Mouse (Mus musculus): ENCODE data around the gene Fmn2. TPM values are rescaled to one million over a fixed set of nuclear protein-coding genes. Genes with fewer than 3 reads are reported as not detected.

The Fmn2 gene
- total RNA-seq, 2 experiments from 2014 or later: 0.11 to 0.43 TPM

DNA sequence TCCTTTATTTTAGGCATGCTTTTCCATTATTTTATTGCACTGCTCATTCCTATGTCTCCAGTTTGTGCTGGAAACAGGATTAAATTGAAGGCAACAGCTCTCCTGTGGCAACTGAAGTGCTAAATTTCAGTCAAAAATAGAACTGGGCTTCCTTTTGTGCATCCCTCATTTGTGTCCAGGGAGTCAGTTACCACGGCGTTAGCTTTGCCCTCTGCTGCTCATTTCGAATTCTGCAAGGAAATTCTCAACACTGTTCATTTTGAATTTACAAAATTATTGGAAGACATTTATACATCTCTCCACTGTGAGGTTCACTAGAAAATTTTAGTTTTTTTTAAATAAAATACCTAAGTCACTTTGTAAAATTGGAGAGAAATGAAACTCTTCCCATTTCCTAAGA is 53.8 kb downstream of the Fmn2 start:
- no peak for DNase-seq
- intact Hi-C loops (cut with DNase I): no loop called here

DNA sequence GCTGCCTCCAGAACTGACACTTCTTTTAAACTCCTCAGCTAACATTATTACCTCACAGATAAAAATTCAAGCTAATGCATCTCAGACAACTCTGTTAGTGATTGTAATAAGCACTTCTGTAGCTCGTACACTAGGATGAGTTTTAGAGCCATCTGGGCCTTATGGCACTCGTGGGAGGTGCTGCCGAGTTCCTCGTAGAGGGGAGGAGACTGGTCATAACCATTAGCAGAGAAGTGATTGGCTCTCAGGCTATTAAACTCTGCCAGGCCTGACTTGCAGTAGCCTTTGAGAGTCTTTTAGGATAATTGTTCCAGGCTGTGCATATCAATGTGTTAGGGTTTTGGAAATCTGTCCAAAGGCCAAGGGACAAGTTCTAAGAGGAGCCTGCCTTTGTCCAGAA is 55.6 kb downstream of the Fmn2 start:
- intact Hi-C loops (cut with DNase I): no loop called here

DNA sequence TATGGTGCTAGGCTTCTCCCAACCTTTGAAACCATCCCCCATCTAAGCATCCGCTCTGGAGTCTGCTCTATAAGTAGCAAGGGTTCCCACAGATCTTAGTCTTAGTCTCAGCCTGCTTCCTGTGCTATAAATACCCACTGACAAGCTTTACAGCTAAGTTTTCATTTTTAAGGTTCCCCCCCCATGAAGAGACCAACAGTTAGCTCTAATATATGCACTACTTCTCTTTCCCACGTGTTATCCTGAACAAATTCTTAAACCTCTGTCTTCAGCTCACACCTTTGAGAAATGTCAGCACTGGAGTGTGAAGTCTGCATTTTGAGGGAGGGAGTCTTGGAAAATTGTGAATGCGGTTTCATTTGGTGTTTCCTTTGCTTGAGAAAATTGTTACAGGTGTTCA is 56.2 kb downstream of the Fmn2 start:
- intact Hi-C loops (cut with DNase I): no loop called here
- DNase-seq: no peak

More for the DNA sequence above, 55.6 kb downstream of the Fmn2 start:
- no peak for DNase-seq

DNA sequence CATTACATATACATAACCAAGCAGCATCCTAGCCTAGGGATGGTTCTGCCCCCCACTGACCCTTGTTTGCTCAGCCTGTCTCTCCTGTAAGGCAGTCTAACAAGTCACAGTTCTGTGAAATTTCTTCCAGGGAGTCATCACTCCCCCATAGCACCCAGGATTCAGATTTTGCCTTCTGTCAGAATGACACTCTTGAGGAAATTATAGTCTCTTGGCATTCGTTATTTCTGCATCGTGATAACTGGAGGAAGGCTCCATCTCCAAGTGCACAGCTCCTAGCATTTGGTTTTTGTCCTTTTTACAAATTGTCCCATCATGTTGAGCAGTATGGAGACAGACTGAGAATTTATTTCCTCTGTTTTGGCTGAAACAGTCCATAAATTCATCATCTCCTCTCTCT is 56.9 kb downstream of the Fmn2 start:
- intact Hi-C loops (cut with DNase I): no loop called here
- DNase-seq: no peak

DNA sequence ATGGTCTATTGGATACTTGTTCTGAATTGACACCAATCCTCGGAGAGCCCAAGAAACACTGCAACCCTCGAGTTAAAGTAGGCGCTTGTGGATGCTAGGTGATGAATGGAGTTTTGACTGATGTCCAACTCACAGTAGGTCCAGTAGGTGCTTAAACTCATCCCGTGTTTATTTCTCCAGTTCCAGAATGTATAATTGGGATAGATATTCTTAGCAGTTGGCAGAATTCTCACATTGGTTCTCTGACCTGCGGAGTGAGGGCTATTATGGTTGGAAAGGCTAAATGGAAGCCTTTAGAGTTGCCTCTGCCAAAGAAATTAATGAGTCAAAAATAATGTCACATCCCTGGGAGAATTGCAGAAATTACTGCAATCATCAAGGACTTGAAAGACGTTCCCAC is 62.9 kb downstream of the Fmn2 start:
- intact Hi-C loops (cut with DNase I): no loop called here
- DNase-seq: no peak

DNA sequence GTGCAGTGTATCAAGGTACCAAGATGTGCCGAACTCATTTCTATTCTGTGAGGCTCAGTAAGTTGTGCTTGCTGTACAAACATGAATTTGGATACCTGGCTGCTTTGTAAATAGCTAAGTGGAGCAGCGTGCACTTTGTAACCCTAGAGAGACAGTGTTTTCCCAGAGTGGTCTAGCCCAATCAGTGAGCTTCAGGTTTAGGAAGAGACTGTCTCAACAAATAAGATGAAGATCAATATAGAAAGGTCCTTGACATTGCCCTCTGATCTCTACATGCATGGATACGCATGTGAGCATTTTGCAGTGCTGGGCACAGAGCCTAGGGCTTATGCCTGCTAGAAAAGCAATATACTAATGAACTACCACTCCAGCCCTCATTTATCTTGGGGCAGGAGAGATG is 67.0 kb downstream of the Fmn2 start:
- no peak for DNase-seq
- intact Hi-C loops (cut with DNase I): no loop called here

DNA sequence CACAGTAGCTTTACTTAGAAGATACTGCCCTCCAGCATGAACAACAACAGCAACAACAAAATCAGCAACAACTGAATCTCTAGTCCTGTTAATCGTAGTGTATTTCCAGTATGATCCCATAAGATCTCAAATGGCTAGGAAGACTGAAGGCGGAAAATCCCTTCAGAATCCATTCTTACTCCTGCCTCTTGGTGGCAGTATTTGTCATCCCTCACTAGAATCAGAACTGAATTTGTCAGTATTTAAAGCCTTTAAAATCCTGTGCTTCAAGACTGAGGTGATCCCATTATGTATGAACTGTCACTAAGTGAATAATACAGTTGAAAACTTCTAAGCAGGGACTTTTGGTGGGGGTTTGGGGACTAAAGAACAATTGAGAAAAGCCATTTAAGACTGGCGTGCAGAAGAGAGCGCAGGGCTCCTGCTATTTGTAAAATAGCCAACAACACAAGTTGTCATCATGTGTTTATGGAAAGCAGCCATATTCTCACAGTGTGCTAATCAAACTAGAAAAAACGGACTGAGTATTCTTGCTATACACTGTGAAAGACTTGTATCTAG is 90.9 kb downstream of the Fmn2 start:
- intact Hi-C loops (cut with DNase I): loop anchor here (10.0 kb wide), 1 partner anchor 1332 kb away; the partner anchor contains the start of gene Gm38100
- DNase-seq: no peak

DNA sequence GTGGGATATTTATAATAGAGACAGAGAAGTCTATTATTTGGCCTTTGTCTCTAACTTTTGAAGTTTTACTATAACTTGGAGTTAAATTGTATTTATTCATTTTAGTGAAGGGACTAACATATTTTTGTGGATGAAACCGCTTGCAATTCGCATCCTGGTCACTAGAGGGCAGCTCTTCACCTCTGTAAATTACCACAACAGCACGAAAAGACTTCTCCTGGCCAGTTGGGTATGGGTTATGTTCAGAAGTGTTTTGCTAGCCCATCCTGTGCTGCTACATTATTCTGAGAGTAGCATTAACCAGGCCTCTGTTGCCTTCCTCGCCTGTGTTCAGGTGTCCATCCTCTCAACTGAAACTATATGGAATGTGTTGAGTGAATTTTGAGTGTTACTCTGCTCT is 93.4 kb downstream of the Fmn2 start:
- peak; percentile 26 to 66 for DNase-seq
- intact Hi-C loops (cut with DNase I): loop anchor here (2.0 to 10.0 kb wide), 2 partner anchors 404 to 1330 kb away; partner anchors contain the start of gene Gm38100

DNA sequence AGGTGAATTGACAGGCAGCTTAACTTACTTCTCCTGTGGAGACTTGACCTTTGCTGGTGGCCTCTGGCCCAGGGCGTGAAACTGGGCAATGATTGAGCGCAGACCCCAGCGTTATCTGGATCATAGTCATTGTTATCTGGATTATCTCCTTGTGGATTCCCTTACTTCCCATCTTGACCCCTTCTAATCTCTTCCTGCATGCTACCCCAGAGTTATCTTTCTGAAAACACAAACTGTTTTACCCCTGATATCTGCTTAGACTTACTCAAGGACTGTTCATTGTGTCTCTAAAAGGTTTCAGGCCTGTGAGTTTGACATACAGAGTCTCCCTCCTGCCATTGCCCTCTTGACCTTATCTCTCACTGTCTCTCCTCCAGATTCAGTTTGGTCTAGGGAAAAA is 95.9 kb downstream of the Fmn2 start:
- DNase-seq: no peak
- intact Hi-C loops (cut with DNase I): loop anchor here (10.0 kb wide), 1 partner anchor 1327 kb away; the partner anchor contains the start of gene Gm38100

DNA sequence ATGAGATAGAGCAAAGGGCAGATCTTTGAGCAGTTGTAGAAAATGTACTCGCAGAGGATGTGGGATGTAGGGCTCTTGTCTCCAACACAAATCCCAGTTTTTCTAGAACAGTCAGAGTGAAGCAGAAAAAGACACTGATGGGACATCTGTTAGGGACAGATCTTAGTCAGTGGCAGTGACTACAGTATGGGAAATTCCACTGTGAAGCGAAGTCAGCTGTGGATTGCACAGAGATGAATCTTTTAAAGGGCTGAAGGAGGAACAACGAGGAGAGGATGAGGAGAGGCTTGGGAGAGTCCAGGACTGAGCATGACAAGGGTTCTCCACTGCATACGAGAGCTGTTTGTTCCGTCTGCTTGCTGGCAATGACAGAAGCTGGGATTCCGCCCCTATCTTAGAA is 96.6 kb downstream of the Fmn2 start:
- no peak for DNase-seq
- intact Hi-C loops (cut with DNase I): loop anchor here (10.0 kb wide), 1 partner anchor 1327 kb away; the partner anchor contains the start of gene Gm38100

DNA sequence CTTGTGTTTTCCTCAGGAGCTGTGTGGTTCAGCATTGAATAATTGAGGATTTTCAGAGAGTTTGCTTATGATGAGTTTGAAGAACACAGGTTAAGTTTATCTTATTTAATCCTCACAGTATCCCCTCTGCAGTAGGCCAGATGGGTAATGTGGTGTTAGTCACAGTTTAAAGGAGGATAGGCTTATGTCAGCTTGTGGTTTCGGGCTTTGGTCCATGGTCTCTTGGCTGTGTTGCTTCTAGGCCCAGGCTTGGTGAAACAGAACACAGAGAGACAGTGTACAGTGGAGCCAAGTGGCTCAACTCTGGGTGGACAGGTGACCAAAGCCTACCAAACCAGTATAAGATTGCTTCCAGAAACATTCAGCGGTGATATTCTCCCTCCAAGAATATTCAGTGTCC is 98.4 kb downstream of the Fmn2 start:
- DNase-seq: no peak

DNA sequence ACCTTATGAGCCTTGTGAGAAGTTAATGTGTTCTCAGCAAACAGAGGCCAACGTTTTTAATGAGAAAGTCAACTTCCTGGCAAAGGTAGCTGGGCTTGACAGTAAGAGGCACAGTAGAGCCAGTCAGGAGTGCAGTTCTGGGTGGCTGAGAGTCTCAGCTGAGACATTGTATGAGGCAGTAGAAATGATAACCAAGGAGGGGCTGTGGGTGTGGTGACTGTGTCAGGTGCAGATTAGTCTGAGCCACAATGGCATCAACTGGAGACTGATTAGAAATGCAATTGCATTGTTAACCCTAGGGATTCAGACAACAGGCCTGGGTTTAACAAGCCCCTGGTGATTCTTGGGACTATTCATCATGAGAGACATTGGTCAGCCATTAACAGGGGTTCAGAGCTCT is 99.0 kb downstream of the Fmn2 start:
- no peak for DNase-seq
- intact Hi-C loops (cut with DNase I): no loop called here

More for the DNA sequence above, 98.4 kb downstream of the Fmn2 start:
- intact Hi-C loops (cut with DNase I): no loop called here

DNA sequence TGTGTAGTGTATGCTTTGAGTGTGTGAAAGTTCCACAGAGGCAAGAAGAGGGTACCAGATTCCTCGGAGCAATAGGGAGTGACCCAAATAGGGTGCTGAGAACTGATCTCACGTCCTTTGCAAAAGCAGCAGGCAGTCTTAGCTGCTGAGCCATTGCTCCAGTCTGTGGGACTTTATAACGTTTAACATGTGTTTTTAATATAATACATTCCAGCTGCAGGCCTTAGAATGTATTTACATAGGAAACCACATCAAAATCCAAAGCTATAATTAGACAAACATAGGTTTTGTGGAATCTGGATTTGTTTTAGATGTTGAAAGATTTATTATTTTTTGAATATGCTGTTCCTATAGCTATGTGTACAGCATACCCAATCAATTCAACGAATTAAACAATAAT is 115.7 kb downstream of the Fmn2 start:
- DNase-seq: no peak
- intact Hi-C loops (cut with DNase I): no loop called here

DNA sequence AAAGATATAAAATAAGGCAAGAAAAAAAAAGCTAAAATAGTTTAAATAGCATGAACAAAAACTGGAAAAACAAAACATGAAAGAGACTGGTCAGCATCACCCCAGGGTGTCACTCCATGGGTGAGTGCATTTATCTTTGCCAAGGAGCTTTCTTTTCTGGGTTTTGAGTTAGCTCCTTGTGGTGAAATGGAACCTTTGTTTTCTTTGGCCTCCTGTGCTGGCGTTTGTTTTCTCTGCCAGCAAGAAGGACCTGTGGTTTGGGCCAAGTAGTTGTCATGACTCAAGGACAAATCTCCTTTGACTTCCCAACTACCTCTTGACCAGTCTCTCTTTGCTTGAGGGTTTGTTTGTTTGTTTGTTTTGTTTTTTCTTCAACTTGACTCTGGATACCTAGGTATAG is 119.9 kb downstream of the Fmn2 start:
- no peak for DNase-seq
- intact Hi-C loops (cut with DNase I): no loop called here

DNA sequence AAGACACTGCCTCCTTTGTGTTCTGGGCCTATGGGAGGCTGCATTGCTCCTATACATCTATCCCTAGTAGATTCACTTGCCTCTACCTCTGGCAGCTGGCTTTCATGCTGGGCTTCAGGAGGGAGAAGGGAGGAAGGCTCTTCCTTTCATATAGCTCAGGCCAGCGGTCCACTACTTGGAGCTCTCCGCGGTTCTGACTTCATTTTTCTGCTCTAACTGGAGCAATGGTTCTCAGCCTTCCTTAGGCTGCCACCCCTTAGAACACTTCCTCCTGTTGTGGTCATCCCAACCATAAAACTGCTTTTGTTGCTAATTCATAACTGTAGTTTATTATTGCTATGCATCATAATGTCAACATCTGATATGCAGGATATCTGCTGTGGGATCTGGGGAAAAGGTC is 121.4 kb downstream of the Fmn2 start:
- no peak for DNase-seq
- intact Hi-C loops (cut with DNase I): no loop called here

DNA sequence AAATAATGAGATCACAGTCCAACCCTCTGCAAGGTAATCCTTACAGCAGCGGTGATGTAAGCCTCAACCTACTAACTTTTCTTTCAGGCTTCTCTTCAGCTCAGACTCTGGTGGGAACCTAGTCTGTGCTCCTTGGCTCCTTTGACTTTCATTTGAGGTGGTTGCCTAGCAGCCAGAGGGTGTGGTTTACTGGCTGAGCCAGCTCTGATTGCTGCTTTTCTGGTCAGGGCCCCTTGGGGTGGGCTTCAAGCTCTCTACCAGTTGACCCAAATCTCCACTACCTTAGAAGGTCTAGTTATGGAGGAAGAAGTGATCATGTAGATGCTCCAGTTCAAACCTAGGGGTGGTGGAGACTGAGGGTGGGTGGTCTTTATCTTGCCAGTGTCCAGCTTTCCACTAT is 128.4 kb downstream of the Fmn2 start:
- DNase-seq: no peak
- intact Hi-C loops (cut with DNase I): no loop called here

DNA sequence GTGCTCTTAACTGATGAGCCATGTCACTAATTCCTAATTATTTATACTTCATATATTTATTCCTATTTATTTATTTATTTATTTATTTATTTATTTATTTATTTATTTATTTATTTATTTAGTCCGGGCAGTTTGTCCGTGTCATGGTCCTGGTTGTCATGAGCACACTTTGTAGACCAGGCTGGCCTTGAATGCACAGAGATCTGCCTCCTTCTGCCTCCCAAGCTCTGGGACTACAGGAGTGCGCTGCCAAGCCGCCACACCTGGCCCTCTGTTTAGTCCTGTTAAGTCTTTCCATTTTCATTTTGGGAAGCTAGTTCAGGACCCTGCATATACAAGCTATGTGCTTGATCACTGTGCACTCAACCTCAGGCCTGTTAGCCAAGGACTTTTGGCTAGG is 134.7 kb downstream of the Fmn2 start:
- DNase-seq: no peak
- intact Hi-C loops (cut with DNase I): no loop called here

DNA sequence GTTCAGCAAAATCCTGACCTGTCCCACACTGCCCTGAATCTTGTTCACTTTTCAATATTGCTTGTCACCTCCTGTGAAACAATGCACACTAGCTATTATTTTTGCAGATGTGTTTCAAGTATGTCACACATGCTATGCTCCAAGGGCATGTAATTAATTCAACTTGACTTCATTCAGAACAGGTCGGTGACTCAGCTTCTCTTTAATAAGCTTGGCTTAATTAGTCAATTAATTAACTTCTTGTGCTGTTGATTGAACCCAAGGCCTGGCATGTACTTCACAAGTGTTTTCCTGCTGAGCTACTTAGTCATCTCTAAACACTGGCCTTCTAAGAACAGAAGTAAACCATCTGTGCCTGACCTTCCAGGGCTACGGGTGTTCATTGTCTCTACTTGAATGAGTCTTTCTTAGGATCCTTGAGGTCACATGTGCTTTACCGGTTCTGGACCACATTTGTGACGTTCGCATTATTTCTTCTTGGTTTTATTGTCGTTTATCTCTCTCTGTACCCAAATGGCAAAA is 136.0 kb downstream of the Fmn2 start:
- intact Hi-C loops (cut with DNase I): no loop called here
- DNase-seq: no peak

DNA sequence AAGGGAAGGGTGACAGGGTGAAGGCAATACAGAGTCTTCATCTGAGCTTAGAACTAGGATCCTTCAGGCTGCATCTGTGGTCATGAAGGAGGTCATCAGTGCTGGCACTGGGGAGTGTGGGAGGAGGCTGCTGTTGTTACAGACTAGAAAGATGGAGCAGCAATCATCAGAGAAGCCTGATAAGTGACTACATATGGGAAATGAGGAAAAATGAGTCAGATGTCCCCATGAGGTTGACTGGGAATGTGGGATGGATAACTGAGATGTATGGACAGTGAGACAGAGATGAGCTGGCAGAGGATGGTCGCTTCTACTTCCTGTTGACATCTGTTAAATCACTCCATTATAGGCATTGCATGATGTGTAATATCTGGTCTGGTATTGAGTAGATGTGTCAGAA is 139.3 kb downstream of the Fmn2 start:
- intact Hi-C loops (cut with DNase I): no loop called here

DNA sequence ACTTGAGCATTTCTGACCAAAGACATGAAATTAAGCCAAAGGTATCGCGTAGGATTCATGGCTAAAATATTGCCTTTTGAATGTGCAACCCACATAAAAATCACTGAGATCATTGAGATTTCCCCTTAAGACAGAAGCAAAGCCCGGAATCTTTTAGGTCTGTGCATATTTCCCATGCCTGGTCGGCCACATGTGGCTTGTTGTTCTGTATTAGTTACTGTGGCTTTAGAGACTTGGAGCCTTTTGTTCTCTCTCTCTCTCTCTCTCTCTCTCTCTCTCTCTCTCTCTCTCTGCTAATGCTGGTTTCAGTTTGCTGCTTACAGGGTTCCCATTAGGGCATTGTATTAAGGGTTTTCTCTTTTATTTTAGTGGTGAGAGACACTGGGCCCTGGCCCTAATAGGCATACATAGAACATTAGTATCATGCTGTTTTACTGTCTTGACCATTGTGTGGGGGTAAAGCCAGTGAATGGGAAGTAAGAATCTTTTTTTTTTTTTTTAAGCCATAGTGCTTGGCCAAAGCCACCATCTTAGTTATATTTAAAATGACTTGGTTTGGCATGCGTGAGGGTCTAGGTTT is 141.9 kb downstream of the Fmn2 start:
- DNase-seq: no peak
- intact Hi-C loops (cut with DNase I): no loop called here

More for the DNA sequence above, 139.3 kb downstream of the Fmn2 start:
- DNase-seq: no peak

DNA sequence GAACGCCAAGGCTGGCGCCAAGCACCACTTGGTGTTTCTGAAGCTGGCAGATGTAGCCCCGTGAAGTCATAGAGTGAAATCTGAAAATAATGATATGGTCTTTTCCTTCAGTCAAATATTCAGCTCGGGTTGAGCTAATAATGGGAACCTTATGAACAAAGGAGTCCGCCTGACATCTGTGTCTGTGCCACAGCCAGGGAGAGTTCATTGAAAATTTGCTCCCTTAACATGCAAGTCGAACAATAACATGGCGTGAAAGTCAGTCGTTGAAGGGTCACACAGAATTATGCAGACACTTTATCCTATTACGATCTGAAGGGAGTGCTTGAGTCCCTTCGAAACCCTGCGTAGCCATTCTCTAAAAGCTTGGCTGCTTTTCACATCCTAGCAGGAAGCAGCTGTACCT is 147.8 kb downstream of the Fmn2 start:
- intact Hi-C loops (cut with DNase I): no loop called here
- no peak for DNase-seq

DNA sequence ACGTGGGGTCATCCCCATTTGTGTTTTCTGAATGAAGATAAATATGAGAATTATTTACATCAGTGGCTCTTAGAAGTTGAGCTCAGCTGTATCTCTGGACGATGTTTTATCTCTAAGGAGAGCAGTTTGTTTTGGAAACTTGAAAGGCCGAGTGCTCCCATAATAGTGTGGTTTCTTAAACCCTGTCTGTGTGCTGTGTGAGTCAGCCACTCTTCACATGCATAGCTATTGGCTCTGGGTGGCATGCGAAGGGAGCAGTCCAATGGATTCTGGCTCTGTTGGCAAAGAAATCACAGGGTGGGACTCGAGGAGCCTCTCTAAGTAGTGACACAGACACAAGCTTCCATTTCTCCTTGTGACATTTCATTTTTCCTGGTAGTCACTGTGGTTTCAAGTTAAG is 152.9 kb downstream of the Fmn2 start:
- no peak for DNase-seq
- intact Hi-C loops (cut with DNase I): no loop called here

DNA sequence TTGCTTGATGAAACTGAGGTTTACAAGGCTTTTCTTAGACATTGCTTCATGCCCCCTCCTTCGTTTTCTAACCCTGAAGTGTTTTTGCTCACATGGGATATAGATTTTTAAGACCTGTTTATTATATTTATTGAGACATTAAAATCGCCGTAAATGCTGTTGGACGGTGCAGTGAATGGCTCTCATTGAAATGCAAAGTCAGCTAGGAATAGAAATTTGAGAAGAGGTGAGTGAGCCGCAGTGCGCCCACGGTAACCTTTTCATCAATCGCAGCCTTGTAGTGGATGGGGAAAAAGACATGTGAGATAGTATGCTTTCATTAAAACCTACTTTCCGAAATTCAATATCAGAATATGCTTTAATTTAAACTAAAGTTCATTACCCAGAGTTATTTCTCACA is 153.7 kb downstream of the Fmn2 start:
- no peak for DNase-seq
- intact Hi-C loops (cut with DNase I): no loop called here

Data from heart, postnatal 36 days (tissue).